Mouse (Mus musculus) fibroblast of lung, adult 2 months (primary cell): ENCODE data around the gene Prlh.

ENCODE experiments used
- DNase-seq: peaks from one replicate; pipeline ENCODE4 v3.0.0-alpha.2; 2011; ENCODE audit warnings: low read depth

Gene Prlh

GRCm38 (mm10) chr1:90956245-90957096 is 3.6 kb downstream of the Prlh start:
- DNase-seq, result peak; percentile 20

- no peak for DNase-seq
Measured at GRCm38 (mm10) chr1:90962526-90962925, 9.6 kb downstream of the Prlh start.

GRCm38 (mm10) chr1:90962994-90963393 is 10.1 kb downstream of the Prlh start:
- no peak for DNase-seq

- no peak for DNase-seq
Measured at GRCm38 (mm10) chr1:90967583-90967982, 14.7 kb downstream of the Prlh start.

GRCm38 (mm10) chr1:90968649-90969048 is 15.7 kb downstream of the Prlh start:
- no peak for DNase-seq

- DNase-seq, result no peak
Measured at GRCm38 (mm10) chr1:90969347-90969784, 16.5 kb downstream of the Prlh start, which contains the start of gene Rab17. TSS of gene Rab17 (minus strand) at chr1:90969661.

- no peak for DNase-seq
Measured at GRCm38 (mm10) chr1:90969881-90970390, 17.0 kb downstream of the Prlh start.

GRCm38 (mm10) chr1:90972911-90973573 is 20.1 kb downstream of the Prlh start:
- peak; percentile 77 for DNase-seq

- DNase-seq, result no peak
Measured at GRCm38 (mm10) chr1:90973574-90973911, 20.6 kb downstream of the Prlh start.

GRCm38 (mm10) chr1:90974906-90975649 is 22.2 kb downstream of the Prlh start:
- peak; percentile 97 for DNase-seq

GRCm38 (mm10) chr1:90975960-90976359 is 23.1 kb downstream of the Prlh start:
- no peak for DNase-seq

- peak; percentile 55 for DNase-seq
Measured at GRCm38 (mm10) chr1:90980638-90981330, 27.9 kb downstream of the Prlh start.

GRCm38 (mm10) chr1:90981346-90981745 is 28.4 kb downstream of the Prlh start:
- no peak for DNase-seq

GRCm38 (mm10) chr1:90995916-90996315 is 43.0 kb downstream of the Prlh start:
- no peak for DNase-seq

GRCm38 (mm10) chr1:90997136-90997535 is 44.2 kb downstream of the Prlh start:
- no peak for DNase-seq

- no peak for DNase-seq
Measured at GRCm38 (mm10) chr1:90997641-90998040, 44.7 kb downstream of the Prlh start.

GRCm38 (mm10) chr1:90998268-90998890 is 45.5 kb downstream of the Prlh start, which contains the start of gene Lrrfip1:
TSS of gene Lrrfip1 (plus strand) at chr1:90998737.
- DNase-seq, result no peak

GRCm38 (mm10) chr1:90998891-90999611 is 46.1 kb downstream of the Prlh start:
- no peak for DNase-seq

- DNase-seq, result no peak
Measured at GRCm38 (mm10) chr1:90999911-91000601, 47.1 kb downstream of the Prlh start.

- no peak for DNase-seq
Measured at GRCm38 (mm10) chr1:91001101-91001500, 48.2 kb downstream of the Prlh start.
